Mouse (Mus musculus): ENCODE results near the gene Aloxe3.
"Not testable (repeated sequence)": the region's sequence is repeated elsewhere in the genome, so short reads cannot be mapped to it uniquely, and the experiment has no call there.

Gene Aloxe3

DNA sequence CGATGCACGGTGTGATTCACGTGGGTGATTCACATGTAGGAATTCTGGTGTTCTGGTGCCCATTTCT lies at the start of gene Aloxe3:
Aloxe3 (plus strand) TSS at position 45 of the 67 bp plus-strand sequence.
- no peak for DNase-seq (ENCODE audit: low read depth)

- no peak for DNase-seq (ENCODE audit: low read depth)
Observed at GRCm38 (mm10) chr11:69076572-69076971, 49.1 kb upstream of the Aloxe3 start.

DNA sequence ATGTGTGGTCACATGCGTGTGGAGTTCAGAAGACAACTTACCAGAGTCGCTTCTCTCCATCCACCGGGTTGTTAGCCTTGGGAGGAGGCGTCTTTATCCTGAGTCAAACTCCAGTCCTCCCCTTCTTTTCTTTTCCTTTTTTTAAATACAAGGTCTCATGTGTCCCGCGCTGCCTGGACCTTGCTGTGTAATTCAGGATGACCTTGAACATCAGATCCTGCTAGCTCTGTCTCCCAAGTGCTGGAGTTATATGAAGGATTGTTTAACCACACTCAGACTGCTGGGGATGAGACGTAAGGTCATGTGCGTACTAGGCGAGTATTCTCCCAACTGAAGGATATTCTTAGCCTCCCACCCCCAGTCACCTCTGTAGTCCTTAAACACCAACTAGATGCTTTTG lies 48.4 kb upstream of the Aloxe3 start:
- no peak for DNase-seq (ENCODE audit: low read depth)

GRCm38 (mm10) chr11:69078041-69078440 lies 47.7 kb upstream of the Aloxe3 start:
- no peak for DNase-seq (ENCODE audit: low read depth)

DNA sequence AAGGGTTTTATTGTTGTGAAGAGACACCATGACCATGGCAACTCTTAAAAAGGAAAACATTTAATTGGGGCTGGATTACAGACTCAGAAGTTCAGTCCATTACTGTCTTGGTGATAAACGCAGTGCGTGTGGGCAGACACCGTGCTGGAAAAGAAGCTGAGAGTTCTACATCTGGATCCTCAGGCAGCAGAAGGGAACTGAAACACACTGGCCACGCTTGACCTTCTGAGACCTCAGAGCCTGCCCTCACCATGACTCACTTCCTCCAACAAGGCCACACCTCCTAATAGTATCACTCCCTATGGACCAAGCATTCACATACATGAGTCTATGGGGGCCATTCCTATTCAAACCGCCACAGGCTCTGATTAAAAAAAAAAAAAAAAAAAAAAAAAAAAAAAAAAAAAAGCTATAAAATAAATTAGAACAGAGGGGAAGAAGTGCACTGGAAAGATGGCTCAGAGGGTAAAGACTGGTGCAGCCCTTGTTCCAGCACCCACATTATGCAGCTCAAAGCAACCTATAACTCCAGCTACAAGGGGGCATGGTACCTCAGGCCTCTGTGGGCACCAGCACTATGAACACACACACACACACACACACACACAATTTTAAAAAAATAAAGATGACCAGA lies 46.8 kb upstream of the Aloxe3 start:
- DNase-seq (ENCODE audit: low read depth): peak; percentile 74

GRCm38 (mm10) chr11:69080102-69080854 lies 45.4 kb upstream of the Aloxe3 start:
- DNase-seq (ENCODE audit: low read depth): no peak

- no peak for DNase-seq (ENCODE audit: low read depth)
Observed at GRCm38 (mm10) chr11:69080855-69081222, 44.9 kb upstream of the Aloxe3 start.

GRCm38 (mm10) chr11:69081613-69082012 lies 44.1 kb upstream of the Aloxe3 start:
- DNase-seq (ENCODE audit: low read depth): no peak

- DNase-seq (ENCODE audit: low read depth): no peak
Observed at GRCm38 (mm10) chr11:69085608-69086007, 40.1 kb upstream of the Aloxe3 start.

DNA sequence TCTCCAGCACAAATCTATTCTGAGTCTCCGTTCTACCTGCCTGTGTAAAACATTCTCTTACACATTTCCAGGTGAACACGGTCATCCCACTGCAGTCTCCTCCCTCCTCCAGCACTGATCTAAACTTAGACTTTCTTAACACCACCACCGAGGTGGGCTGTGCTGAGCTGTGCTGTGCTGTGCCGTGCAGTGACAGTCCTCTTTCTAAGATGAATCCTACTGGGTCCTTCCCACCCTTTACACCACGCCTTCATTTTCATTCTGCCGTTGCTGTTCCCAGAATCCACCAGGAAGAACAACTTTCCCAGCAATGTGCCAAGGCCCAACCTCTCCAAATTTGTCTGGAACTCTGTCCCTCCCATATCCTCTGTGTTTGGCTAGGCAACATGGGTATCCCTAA lies 39.3 kb upstream of the Aloxe3 start:
- DNase-seq (ENCODE audit: low read depth): no peak

GRCm38 (mm10) chr11:69087082-69087481 lies 38.6 kb upstream of the Aloxe3 start:
- DNase-seq (ENCODE audit: low read depth): no peak

- no peak for DNase-seq (ENCODE audit: low read depth)
Observed at GRCm38 (mm10) chr11:69087597-69087996, 38.1 kb upstream of the Aloxe3 start.

- DNase-seq (ENCODE audit: low read depth): peak; percentile 92
Observed at GRCm38 (mm10) chr11:69088103-69088855, 37.4 kb upstream of the Aloxe3 start, which contains the start of gene Vamp2. TSS of gene Vamp2 (plus strand) at chr11:69088490.

DNA sequence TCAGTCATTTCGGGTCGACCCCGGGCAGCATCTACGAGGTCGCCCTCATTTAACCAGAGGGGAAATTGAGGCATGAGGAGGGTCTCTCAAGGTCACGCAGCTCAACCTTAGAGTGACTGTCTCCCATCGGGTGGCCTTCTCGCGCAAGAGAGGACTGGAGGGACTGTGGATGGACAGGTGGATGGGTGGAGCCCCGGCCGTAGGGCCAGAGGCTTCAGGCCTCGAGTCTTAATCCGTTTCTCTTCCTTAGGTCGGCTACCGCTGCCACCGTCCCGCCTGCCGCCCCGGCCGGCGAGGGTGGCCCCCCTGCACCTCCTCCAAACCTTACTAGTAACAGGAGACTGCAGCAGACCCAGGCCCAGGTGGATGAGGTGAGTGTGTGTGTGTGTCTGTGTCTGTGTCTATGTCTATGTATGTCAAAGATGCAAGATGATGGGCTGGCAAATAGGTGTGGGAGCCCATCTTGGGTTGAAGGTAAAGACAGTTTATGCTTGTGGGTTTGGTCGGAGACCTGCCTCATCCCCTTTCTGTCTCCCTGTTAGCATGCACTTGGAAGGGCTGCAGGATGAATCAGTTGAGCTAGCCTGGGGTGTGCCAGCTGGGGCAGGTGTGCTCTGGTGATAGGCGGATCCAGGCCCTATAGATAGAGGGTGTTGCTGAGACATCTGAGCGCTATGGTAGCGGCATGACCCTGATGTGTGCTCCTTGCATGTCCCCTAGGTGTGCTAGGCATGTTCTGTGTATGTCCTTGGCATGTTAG lies 36.7 kb upstream of the Aloxe3 start:
- DNase-seq (ENCODE audit: low read depth): no peak

- DNase-seq (ENCODE audit: low read depth): no peak
Observed at GRCm38 (mm10) chr11:69089616-69090290, 35.9 kb upstream of the Aloxe3 start.

GRCm38 (mm10) chr11:69090367-69090766 lies 35.3 kb upstream of the Aloxe3 start:
- DNase-seq (ENCODE audit: low read depth): no peak

GRCm38 (mm10) chr11:69091566-69092385 lies 33.9 kb upstream of the Aloxe3 start:
- no peak for DNase-seq (ENCODE audit: low read depth)

DNA sequence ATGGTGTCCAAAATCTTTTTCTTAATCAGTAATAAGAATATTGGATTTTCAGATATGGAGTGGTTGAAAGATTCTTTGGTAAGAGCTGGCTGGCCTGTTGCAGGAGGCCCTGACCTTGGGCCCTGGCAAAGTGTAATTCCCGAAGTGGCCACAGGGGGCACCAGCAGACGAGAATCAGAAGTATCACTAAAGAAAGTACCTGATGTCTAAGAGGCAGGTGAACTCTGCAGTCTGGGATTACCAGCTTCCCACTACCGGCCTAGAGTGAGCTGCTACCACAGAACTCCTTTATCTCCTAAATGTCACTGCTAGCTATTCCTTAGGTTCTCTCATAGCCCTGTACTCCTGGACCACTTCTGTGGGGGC lies 33.3 kb upstream of the Aloxe3 start:
- peak; percentile 84 for DNase-seq (ENCODE audit: low read depth)

DNA sequence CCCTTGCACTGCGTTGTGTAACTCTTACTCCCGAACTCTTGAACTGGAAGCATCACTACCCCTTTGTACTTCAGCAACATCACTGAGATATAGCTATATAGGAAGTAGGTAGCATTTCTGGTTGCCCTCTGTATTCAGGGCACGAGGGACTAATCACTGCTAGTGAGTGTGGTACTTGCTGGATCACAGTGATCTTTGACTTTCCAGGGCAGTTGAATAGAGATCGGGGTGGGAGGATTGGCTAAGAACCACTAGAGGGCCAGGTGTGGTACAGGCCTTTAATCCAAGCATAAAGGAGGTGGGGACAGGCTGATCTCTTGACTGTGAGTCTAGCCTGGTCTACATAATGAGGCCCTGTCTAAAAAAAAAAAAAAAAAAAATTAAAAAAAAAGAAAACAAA lies 32.8 kb upstream of the Aloxe3 start:
- DNase-seq (ENCODE audit: low read depth): no peak

- not testable (repeated sequence) for DNase-seq (ENCODE audit: low read depth)
Observed at GRCm38 (mm10) chr11:69093856-69094255, 31.8 kb upstream of the Aloxe3 start.

GRCm38 (mm10) chr11:69094697-69095429 lies 30.8 kb upstream of the Aloxe3 start, which contains the start of gene Per1:
TSS of gene Per1 (plus strand) at chr11:69095217.
- peak; percentile 99 for DNase-seq (ENCODE audit: low read depth)
